Mouse (Mus musculus) E14TG2a.4 (cell line): Measurements from ENCODE around the gene Tnfrsf21.

Experiments
- CTCF ChIP-seq: conservative IDR thresholded peaks from 2 replicates; pipeline ENCODE4 v1.5.1; 2014; ENCODE audit warnings: low read length
- NANOG ChIP-seq: IDR thresholded peaks from 2 replicates; pipeline ENCODE4 v1.6.1; 2014; ENCODE audit warnings: borderline replicate concordance, low read length, mixed read lengths

GRCm38 (mm10) chr17:43023637-43024217 lies 7.4 kb downstream of the Tnfrsf21 start:
- TF ChIP-seq CTCF (no peak), NANOG (no peak)
